Mouse (Mus musculus) cerebellum, postnatal 14 days (tissue): Measurements from ENCODE around the gene Akr1c19.

Source experiments
- DNase-seq, 2 experiments: peaks; one replicate each; pipeline ENCODE4 v3.0.0; 2021; ENCODE audit warnings: mixed read lengths in 2 of 2

Akr1c19 gene

DNA sequence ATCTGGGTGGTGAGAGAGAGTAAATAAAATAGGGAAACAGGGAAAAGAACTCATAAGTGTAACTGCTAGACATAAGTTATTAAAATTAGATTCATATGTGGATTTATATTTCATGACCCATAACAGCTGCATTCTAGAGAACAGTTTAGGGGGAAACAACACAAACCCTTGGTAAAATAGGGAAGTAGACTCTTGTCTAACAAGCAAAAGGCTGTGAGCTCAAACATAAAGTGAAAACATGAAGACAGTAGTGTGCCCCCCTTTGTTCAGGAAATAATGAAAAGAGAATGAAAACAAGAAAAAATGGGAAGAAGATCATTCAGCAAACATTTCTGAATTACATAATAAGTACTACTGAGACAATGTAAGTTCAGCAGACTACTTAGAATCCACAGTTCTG lies 42.4 kb downstream of the Akr1c19 start:
- DNase-seq: no peak

DNA sequence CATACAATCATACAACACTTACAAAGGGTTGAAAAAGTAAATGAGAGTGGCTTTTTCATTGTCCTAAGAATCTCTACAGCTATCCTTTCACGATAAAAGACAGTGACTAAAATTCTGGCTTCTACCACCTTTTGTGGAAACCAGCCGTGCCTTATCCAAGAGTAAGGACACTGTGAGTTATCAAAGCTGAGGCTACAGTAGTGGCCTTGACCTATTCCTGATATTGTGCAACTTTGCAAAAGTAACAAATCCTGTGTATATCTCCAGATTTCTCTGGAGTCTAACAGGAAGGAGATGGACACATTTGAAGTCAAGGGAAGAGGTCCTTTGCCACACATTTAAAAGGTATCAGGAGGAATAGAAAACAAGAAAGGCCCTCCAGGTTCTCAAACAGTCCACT lies 49.0 kb downstream of the Akr1c19 start:
- DNase-seq: no peak

DNA sequence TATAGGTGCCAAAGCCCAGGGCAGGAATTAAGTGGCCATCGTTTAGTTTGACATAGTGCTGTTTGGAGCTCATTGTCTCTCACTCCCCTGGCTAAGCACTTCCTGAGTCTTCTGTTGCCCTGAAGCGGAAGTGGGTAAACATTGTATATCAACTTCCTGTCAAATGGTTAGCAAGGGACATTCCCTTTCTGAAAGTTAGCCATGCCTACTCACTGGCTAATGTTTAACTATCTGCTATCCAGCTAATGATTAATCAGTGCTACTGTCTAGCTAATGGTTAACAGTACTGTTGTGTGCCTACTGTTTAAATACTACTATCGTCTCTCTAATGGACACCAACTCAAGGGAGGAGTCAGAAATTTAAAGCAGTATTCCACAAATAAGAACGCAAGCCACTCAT lies 50.8 kb downstream of the Akr1c19 start, which contains the start of gene Akr1c12:
Akr1c12 (minus strand) TSS at position 150 of the 400 bp plus-strand sequence.
- no peak for DNase-seq

DNA sequence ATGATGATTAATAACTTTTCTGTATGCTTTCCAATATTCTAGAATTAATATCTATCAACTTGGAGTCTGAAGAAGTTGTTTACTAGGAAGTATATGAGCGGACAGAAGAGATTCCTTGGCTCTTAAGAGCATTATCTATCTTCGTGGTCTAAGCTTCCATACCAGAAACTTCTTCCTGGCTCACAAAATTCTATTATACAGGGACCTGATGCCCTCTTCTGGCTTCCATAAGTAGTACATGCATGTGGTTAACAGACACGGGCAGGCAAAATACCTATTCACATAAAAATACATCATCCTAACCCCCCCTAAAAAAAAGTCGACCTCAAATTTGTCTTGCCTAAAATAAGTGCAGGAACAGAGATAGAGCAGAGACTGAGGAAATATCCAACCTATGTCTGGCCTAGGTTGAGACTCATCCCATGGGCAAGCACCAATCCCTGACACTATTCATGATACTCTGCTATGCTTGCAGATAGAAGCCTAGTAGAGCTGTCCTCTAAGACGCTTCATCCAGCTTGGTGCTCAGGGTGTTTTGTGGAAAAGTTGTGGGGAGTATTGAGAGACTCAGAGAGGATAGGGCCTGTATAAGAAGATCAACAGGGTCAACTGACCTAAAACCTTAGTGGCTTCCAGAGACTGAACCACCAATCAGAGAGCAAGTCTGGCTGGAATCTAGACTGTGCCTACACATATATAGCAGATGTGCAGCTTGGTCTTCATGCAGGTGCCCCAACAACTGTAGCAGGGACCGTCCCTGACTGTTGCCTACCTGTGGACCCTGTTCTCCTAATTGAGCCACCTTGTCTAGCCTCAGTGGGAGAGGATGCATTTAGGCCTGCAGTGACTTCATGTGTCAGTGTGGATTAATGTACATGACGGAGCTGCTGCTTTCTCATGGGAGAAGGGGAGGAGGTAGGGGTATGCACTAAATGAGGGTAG lies 53.2 kb downstream of the Akr1c19 start:
- peak; percentile 59 to 63 for DNase-seq

DNA sequence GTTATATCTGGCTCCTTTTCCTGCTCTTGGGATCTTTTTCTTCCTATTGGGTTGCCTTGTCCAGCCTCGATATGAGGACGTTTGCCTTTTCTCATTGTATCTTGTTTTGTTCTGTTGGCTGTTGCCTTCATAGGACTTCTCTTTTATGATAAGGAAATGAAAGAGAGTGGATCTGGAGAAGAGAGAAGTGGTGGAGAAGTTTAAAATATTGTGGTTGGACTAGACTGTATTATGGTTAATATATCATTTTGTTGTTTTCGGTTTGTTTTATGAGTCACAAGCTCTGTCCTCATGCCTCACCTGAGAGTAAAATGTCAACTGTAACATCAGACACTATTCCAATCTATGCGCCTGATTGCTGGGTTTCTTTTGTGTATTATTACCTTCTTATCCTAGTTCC lies 68.5 kb downstream of the Akr1c19 start:
- DNase-seq: no peak
